Comparison of ENCODE assay signal across 9 mouse cellular contexts in genomic region chr12:11266282-11266985, GRCm38 (mm10). TPM values are rescaled to one million over a fixed set of nuclear protein-coding genes. Genes with fewer than 3 reads are reported as not detected.
A peak's percentile ranks its signal among the peaks of the same experiment; 100 is the strongest.
DNase-seq lines count a peak whose midpoint lies in the region; ATAC-seq lines count a peak whose summit lies in the region.
"Had no signal": no experiment of that assay in that cellular context is flagged by ENCODE, and none has a peak within 500 bp of the region (broad histone marks: within the 10 kb centered on the region; RNA-seq: fewer than 3 reads in every experiment).

No protein-coding gene starts in this region.

- H3K27me3 ChIP-seq in hindbrain, embryonic 14.5 days (ENCODE audit: control insufficient read depth, insufficient read depth, low read length), result no peaks in the 10 kb centered on the region
- no peaks in the 10 kb centered on the region for H3K27me3 ChIP-seq in lung, embryonic 16.5 days (ENCODE audit: control insufficient read depth, insufficient read depth, low read depth, low read length)

- ATAC-seq in erythroid progenitor cell, adult 5-6 weeks (replicated peaks; ENCODE audit: low FRiP score, poor library complexity, severe bottlenecking), result peak; percentile 32; the same call in 1 of the 2 replicates
- peak; percentile 64 for ATAC-seq in hindbrain, embryonic 14.5 days (ENCODE audit: low FRiP score)
- peak; percentile 72 for ATAC-seq in lung, embryonic 16.5 days (ENCODE audit: low read depth)

- DNase-seq in layer of hippocampus, adult 11-12 months (ENCODE audit: low spot score), result peak; percentile 35
- no peak for DNase-seq in layer of hippocampus, adult 9-10 months (ENCODE audit: low spot score)
- peak; percentile 49 for DNase-seq in R1 (ENCODE audit: low read depth, low spot score)
- peak; percentile 50 for DNase-seq in hindbrain, embryonic 14.5 days (ENCODE audit: low spot score)
- peak; percentile 49 to 57 for DNase-seq in right cerebral cortex, postnatal 10 days (ENCODE audit: low spot score in 2 of 2)
- no peak for DNase-seq in spleen, postnatal 14 days (ENCODE audit: low spot score in 2 of 2)

- H3K36me3 ChIP-seq in hindbrain, embryonic 14.5 days (replicated peaks; ENCODE audit: control insufficient read depth, insufficient read depth), result no peaks in the 10 kb centered on the region
- no peaks in the 10 kb centered on the region for H3K36me3 ChIP-seq in lung, embryonic 16.5 days (ENCODE audit: control insufficient read depth, insufficient read depth, low read length)

- peak overlapping the region; percentile 85 for H3K9ac ChIP-seq in hindbrain, embryonic 14.5 days
- H3K9ac ChIP-seq in lung, embryonic 16.5 days (ENCODE audit: low read length), result peak overlapping the region; percentile 91

- H3K4me1 ChIP-seq in hindbrain, embryonic 14.5 days (replicated peaks; ENCODE audit: control insufficient read depth, insufficient read depth, low read length), result peaks cover 31% of the 10 kb centered on the region
- H3K4me1 ChIP-seq in lung, embryonic 16.5 days (replicated peaks; ENCODE audit: control insufficient read depth, insufficient read depth, low read length), result peaks cover 24% of the 10 kb centered on the region

- under 1% methylated on average over 51 of the region's 51 CpGs for WGBS in hindbrain, embryonic 14.5 days
- 0% methylated on average over 45 of the region's 51 CpGs for WGBS in lung, embryonic 16.5 days

- H3K27ac ChIP-seq in hindbrain, embryonic 14.5 days, result peak overlapping the region; percentile 82
- H3K27ac ChIP-seq in lung, embryonic 16.5 days (ENCODE audit: low read length), result peak overlapping the region; percentile 93

- H3K9me3 ChIP-seq in hindbrain, embryonic 14.5 days (ENCODE audit: control insufficient read depth, low read length), result no peaks in the 10 kb centered on the region
- H3K9me3 ChIP-seq in lung, embryonic 16.5 days (ENCODE audit: control insufficient read depth, low read length), result no peaks in the 10 kb centered on the region

- H3K4me3 ChIP-seq in hindbrain, embryonic 14.5 days (replicated peaks; ENCODE audit: low read length), result peak overlapping the region; percentile 82
- H3K4me3 ChIP-seq in lung, embryonic 16.5 days (ENCODE audit: low read length), result peak overlapping the region; percentile 76

- peak overlapping the region; percentile 67 for H3K4me2 ChIP-seq in hindbrain, embryonic 14.5 days (replicated peaks)
- peak overlapping the region; percentile 75 for H3K4me2 ChIP-seq in lung, embryonic 16.5 days (ENCODE audit: low read depth, low read length)

RNA-seq across cellular contexts. Expression of gene Smc6, which starts 0.7 kb away (rescaled TPM):
- total RNA-seq in erythroid progenitor cell, adult 5-6 weeks (2015; ENCODE audit: low replicate concordance), result 161 and 174 TPM in 2 replicates
- total RNA-seq in erythroid progenitor cell, adult 5-6 weeks (2017; ENCODE audit: low replicate concordance), result 209 and 324 TPM in 2 replicates
- polyA plus RNA-seq in hindbrain, embryonic 14.5 days (2014; fragmentation: Nextera tagmentation; extraction: Ambion mirVana), result 88.4 and 92.7 TPM in 2 replicates
- polyA plus RNA-seq in lung, embryonic 16.5 days (2015; fragmentation: Nextera tagmentation; extraction: Ambion mirVana), result 139 and 143 TPM in 2 replicates

RNA-seq across cellular contexts. Expression of gene Gen1, which starts 0.8 kb away (rescaled TPM):
- 81.8 and 117 TPM in 2 replicates for total RNA-seq in erythroid progenitor cell, adult 5-6 weeks (2015; ENCODE audit: low replicate concordance)
- 196 and 214 TPM in 2 replicates for total RNA-seq in erythroid progenitor cell, adult 5-6 weeks (2017; ENCODE audit: low replicate concordance)
- 2.0 and 2.7 TPM in 2 replicates for polyA plus RNA-seq in hindbrain, embryonic 14.5 days (2014; fragmentation: Nextera tagmentation; extraction: Ambion mirVana)
- polyA plus RNA-seq in lung, embryonic 16.5 days (2015; fragmentation: Nextera tagmentation; extraction: Ambion mirVana), result 8.5 and 11.7 TPM in 2 replicates

RNA-seq across cellular contexts. Expression of gene Msgn1, which starts 57.7 kb away (rescaled TPM):
- total RNA-seq in erythroid progenitor cell, adult 5-6 weeks (2015; ENCODE audit: low replicate concordance), result not detected in 2 replicates
- total RNA-seq in erythroid progenitor cell, adult 5-6 weeks (2017; ENCODE audit: low replicate concordance), result not detected in 2 replicates
- not detected in 2 replicates for polyA plus RNA-seq in hindbrain, embryonic 14.5 days (2014; fragmentation: Nextera tagmentation; extraction: Ambion mirVana)
- polyA plus RNA-seq in lung, embryonic 16.5 days (2015; fragmentation: Nextera tagmentation; extraction: Ambion mirVana), result not detected in 2 replicates
- total RNA-seq: neutrophil, adult 5-6 weeks had no signal

Comparison
In these comparisons a context has a peak if more than half of its experiments do, and no peak if none do; other contexts are left out.
1. DNase-seq: peak in layer of hippocampus, adult 11-12 months (single experiment), R1 (single experiment), hindbrain, embryonic 14.5 days (single experiment) and right cerebral cortex, postnatal 10 days (2 of 2); none in layer of hippocampus, adult 9-10 months (single experiment) and spleen, postnatal 14 days (0 of 2).
2. Peak in every context shown above with its lines, with median percentiles within 50 percentile points of each other: ATAC-seq.